Mouse (Mus musculus) frontal cortex, postnatal 25 days (tissue): Measurements from ENCODE around the gene Rnf157.

Experiments
- DNase-seq, 2 experiments: peaks; one replicate each; pipeline ENCODE4 v3.0.0; 2022; ENCODE audit warnings: low spot score in 2 of 2

Gene Rnf157

DNA sequence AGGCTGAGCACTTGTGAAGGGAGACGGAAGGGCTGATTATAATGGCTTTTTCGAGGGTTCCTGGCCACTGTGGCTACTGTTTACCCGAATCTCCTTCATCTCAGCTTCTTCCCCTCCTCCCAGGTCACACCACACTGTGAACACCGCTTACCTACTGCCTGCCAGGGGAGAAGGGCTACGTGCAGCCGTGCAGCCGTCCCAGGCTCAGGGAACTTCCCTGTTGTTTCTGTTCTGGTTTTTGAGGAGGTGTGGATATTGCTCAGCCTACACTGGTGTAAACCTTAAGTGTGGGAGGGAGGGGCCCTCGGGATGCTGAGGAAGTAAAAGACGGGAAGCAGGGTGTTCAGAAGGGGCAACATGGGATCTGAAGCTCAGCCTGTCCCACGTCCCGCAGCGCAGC lies 75.8 kb downstream of the Rnf157 start:
- no peak for DNase-seq

DNA sequence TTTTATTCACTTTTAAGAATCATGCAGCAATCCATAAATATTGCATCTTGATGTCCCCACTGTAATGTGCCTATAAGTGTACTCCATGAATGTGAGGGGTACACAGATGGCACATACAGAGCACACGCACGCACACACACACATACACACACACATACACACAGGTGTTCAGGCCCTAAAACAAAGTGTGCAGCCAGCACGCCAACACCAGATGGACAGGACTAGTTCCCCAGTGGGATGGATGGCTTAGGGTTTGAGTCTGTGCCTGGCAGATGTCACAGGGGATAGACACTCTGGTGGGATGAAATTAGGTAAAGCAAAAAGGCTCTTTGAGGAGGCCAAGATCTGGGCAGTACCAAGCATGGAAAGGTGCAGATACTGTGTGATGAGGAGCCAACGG lies 76.4 kb downstream of the Rnf157 start:
- no peak for DNase-seq

DNA sequence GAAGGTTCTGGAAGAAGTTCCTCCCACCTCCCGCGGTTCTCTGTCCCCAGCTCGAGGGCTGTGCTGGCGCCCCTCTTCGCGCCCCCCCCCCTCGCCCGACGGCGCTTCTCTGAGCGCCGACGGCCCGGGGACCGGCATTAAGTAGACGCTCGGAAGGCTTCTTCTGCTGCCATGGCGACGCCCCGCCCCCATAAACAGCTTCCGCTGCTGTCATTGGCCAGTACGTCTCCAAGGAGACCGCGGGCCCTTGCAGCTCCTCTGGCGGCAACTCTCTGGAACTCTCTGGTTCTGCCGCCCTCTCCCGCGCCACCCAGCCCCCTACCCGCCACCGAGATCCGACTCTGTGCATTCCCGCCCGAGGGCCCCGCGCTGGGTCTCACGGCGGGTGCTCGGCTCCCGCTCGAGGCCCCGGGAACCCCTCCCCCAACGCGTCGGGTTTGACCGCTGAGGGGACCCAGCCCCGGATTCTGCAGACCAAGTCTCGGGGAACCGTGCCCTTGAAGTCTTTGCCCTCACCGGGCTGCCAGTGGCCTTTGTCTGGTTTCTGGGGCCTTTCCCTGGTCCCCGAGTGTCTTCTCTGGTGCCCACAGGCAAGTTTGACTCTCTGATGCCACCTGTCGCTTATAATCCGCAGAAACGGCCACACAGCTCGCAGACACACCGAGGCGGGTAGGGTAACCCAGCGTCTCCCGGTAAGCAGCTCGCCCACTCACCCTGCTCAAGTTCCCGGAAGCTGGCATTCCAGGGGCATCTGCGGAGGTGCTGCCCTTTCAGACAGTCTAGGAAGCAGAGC lies 77.4 kb downstream of the Rnf157 start, which contains the start of gene Foxj1:
Foxj1 (minus strand) TSS at position 156 of the 793 bp plus-strand sequence.
- DNase-seq = peak; percentile 92 to 96

DNA sequence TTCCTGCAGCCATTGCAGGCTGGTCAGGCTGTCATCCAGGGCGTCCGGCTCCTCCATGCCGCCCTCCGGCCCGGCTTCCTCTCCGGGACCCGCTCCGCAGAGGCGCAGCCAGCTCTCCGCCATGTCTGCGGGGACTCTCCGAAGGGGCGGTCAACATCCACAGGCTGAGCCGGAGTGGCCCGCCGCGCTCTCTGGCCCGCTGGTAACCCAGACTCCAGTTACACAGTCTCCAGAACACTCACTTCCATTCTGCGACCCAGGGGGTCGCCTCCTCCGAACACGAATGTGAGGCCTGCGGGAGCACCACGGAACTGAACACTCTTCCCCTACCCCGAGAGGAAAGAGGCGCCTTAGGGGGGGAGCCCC lies 78.4 kb downstream of the Rnf157 start:
- no peak for DNase-seq

DNA sequence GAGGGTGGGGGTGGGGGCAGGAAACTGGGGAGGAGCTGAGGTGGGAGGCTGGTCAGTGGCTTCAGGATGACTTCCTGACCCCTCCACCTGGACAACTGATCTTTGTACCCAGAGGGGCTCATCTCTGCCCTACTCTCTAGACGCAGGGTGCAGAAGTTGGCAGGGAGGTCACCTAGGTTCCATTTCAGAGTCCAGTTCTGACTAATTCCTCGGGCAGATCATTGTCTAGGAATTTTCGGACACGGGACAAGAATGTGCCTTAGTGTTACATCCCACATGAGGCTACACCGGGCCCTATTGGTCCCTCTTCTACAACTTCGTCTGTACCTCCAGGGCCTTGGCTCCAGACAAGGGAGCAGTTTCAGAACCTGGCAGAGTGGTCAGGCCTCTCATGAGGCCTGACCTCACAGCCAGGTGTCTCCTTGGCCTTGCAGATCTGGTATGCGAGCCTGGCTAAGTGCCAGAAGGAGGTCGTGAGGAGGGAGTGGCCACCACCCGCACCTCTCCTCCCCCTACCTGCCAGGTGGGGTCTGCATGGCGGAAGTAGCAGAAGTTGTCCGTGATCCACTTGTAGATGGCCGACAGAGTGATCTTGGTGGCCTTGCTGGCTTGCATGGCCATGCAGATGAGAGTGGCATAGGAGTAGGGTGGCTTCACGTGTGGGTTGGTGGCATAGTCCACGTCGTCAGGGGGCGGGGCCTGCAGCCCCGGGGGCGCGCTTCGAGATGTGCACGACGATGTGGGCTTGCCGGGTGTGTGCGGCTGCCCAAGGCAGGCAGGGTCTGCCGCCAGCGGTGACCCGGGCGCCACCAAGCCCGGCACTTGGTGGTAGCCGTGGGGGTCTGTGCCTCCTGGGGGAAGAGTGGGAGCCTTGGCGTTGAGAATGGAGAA lies 79.1 kb downstream of the Rnf157 start:
- no peak for DNase-seq

GRCm38 (mm10) chr11:116332983-116333270 lies 79.9 kb downstream of the Rnf157 start:
- DNase-seq = no peak

GRCm38 (mm10) chr11:116332232-116332982 lies 80.4 kb downstream of the Rnf157 start:
- no peak for DNase-seq

GRCm38 (mm10) chr11:116330211-116330518 lies 82.7 kb downstream of the Rnf157 start:
- DNase-seq = no peak

- DNase-seq = no peak
These were observed 83.3 kb downstream of the Rnf157 start for GRCm38 (mm10) chr11:116329314-116330210.

DNA sequence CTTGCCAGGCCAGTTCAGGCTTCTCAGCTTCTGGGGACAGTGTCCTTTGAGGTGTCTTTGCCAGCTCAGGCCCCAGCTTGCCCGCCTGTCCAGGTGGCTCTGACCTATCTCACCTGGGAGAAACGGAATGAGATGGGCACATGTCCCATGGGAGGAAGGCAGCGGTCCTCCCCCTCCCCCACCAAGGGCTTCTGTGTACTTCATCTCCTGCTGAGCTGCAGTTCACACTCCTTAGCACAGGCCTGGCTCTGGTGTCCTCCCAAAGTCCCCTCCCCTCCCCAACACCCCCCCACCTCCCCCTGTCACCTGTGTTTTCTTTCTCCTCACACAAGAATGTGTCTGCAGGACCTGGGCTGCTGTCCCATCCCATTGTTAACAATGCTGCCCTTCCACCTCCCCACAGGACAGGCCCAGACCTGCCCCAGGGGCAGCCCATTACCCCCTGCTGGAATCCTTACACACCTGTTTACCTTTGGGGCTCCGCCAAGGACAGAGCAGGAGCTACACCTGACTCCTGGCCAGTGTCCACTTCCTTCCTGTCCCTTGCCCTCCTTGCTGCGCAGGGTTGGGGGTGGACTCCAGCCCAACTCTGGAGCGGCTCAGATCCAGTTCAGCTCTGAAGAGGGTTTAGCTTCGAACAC lies 85.7 kb downstream of the Rnf157 start:
- no peak for DNase-seq

GRCm38 (mm10) chr11:116318719-116319659 lies 93.8 kb downstream of the Rnf157 start:
- DNase-seq = peak; percentile 76 to 78

GRCm38 (mm10) chr11:116312359-116312758 lies 100.5 kb downstream of the Rnf157 start:
- no peak for DNase-seq

- no peak for DNase-seq
These were observed 101.7 kb downstream of the Rnf157 start for GRCm38 (mm10) chr11:116311169-116311568.

DNA sequence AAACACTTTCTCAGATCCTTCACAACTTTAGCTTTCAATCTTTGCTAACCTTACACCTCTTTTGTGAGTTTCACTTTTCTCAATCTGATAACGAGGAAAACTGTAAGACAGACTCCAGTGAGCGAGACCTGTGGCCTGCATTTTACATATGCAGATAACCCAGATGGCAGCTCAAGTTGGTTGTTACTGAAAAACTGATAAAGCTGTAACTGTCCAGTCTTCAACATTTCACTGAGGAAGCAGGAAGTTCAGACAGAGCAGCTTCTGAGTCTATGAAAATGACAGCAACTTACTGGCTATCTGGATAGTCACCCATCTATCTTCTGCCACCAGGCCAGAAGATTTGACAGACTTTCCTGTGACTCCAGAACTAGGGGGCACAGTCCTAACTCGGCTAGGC lies 103.2 kb downstream of the Rnf157 start:
- DNase-seq = no peak

- no peak for DNase-seq
These were observed 104.9 kb downstream of the Rnf157 start for GRCm38 (mm10) chr11:116307762-116308531.

DNA sequence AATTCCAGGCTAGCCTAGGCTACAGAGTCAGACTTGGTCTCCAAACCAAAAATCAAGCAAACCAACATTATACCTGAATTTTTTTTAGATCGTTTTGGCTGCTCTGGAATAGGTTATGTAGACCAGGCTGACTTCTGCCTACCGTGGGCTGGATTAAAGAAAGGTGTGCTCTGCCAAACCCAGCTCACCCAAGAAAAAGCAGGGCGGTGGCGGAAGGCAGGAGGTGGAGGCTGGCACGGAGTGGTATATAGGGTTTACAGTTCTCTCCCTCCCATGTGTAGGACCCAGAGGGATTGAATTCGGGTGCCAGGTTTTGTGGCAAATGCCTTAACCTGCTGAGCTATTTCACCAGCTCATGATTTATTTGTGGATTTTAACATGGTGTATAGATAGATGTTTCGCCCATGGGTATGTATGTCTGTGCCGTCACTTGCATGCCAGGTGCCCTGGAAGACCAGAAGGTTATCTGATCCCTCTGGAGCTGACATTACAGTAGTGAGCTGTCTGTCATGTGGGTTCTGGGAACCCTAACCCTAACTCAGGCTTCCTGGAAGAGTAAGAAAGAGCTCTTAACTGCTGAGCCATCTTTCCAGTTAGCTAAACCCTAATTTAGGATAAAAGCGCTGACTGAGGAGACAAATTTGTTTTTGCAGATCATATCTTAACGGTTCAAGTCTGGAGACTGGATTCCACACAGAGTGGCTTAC lies 105.7 kb downstream of the Rnf157 start, which contains the start of gene Exoc7:
Exoc7 (minus strand) TSS at position 215 of the 707 bp plus-strand sequence.
- no peak for DNase-seq

DNA sequence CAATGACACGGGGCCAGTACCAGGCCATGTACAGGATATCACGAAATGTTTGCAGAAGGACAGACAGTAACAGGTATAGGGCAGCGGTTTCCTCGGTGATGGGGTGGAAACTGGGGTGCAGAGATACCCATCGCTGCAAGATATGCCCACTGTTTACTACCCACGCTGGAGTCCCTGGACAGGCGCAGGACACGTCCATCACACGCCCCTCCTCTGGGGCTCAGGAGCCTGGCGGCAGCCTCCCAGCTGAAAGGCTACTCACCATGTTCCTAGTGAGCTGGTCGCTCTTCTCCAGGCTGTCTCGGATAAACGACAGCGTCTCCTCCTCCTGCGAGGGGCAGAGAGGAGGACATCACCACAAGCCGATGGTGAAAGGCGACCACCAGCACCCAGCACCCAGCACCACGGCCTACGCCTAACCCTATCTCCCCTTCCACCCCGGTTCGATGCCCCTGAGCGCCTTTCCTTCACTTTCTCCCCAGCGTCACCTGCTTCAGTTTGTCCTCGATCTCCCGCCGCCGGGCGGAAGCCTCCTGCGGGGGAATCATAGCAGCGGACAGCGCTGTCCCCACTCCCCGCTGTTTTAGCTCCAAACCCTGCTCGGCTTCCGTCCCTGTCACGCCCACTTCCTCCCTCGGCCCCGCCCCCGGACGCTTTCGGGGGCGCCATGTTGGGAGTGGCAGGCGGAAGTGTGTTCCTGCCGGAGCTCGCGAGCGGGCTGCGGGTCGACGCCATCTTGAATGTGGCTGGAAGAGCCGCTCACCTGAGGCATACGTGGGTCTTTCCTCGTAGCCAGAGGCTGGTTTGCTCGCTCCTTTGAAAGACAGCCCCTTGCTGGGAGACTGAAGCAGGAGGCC lies 106.5 kb downstream of the Rnf157 start:
- peak; percentile 67 to 87 for DNase-seq
